Mouse (Mus musculus) retina, adult 2 months (tissue): Measurements from ENCODE around the gene Gpr107.

Experiments used
- DNase-seq: peaks from one replicate; pipeline ENCODE4 v3.0.0-alpha.2; 2012; ENCODE audit warnings: low read depth, low spot score

Gene Gpr107

GRCm38 (mm10) chr2:31127219-31127618 lies 24.9 kb upstream of the Gpr107 start:
- DNase-seq: no peak

GRCm38 (mm10) chr2:31127899-31128298 lies 24.2 kb upstream of the Gpr107 start:
- no peak for DNase-seq

- DNase-seq: no peak
Observed at GRCm38 (mm10) chr2:31129742-31130518, 22.2 kb upstream of the Gpr107 start.

- no peak for DNase-seq
Observed at GRCm38 (mm10) chr2:31130815-31131299, 21.3 kb upstream of the Gpr107 start.

DNA sequence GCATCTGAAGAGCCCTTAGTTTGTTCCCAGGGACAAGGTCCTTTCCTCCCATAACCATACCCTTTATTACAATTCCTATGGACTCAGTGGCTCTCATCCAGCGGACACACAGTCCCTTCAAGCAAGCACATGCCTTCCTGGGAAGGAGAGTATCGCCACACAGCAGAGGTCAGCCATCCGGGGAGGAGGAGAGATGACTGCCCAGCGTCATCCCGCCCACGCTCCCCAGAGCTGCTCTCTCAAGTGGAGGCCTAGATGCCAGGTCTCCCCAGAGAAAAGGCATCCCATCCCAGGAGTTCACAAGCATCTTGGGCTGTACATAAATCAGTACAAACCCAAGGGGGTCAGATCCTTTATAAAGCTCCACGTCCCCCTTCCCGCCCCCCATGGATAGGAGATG lies 19.4 kb upstream of the Gpr107 start:
- DNase-seq: no peak

DNA sequence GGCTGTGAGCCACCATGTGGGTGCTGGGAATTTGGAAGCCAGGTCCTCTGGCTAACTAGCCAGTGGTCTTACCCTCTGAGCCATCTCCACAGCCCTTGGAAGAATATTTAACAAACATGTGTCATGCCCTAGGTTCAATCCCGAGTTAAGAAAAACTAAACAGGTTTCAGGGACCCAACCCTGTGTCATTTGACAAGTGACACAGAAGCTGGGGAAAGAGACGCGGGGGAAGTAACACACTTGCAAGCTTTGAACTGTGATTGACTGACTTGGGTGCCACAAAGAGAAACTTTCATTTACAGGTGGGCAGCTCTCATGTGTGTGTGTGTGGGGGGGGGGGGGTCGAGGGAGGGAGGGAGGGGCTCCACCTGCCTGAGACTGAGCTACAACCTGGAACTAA lies 18.1 kb upstream of the Gpr107 start:
- no peak for DNase-seq

DNA sequence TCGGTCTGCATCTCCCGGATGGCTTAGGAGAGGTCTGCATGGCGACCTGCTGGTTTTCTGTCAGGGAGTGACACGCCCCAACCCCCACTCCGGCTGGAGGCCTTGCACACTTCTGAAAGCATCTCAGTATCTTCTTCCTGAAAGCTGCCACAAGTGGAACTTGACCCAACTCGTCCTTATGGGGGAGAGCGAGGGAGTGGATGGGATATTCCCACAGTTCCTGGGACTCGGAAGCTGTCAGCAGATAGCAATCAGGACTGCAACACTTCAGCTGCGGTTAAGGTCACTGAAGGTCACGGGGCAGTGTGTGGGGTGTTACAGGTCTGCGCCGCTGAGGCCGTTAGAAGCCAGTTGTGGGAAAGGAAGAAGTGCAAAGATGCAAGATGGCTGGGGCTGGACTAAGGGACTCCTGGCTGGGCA lies 16.6 kb upstream of the Gpr107 start:
- no peak for DNase-seq

GRCm38 (mm10) chr2:31136338-31136737 lies 15.8 kb upstream of the Gpr107 start:
- no peak for DNase-seq

GRCm38 (mm10) chr2:31137018-31137590 lies 15.0 kb upstream of the Gpr107 start:
- DNase-seq: no peak

DNA sequence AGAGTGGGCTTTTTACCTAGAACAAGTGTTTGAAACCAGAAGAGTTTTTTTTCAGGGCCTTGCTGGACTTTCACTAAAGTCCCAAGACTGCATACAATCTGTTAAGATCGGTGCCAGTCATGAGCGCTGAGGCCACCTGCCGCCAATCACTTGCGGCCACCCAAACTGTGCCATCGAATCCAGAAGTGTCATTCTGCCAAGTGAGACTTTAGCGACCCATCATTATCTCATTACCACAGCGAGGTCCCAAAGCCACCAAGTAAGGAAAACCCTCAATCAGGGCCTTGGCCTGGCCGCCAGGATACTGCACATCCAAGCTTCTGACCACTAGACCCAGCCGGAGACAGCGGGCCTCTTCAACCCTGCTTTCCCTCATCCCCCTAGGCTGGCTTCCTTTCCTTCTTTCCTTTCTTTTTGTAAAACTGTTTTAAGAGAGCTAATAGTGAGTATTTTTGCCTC lies 12.9 kb upstream of the Gpr107 start:
- no peak for DNase-seq

GRCm38 (mm10) chr2:31139991-31140771 lies 11.9 kb upstream of the Gpr107 start:
- DNase-seq: no peak

DNA sequence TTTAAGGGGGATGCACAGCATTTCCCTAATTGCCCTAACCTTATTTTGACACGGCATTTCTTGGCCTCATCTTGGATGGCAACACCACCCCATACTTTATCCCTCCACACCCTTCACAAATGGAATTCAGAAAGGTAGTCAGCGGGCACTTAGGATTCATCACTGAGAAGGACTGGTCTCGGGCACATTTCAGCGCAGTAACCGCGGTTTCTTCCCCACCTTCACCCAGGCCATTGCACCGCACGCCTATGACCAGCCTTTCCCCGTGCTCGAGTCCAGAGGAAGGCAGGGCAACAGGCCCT lies 11.4 kb upstream of the Gpr107 start:
- DNase-seq: no peak

- DNase-seq: no peak
Observed at GRCm38 (mm10) chr2:31141074-31141866, 10.8 kb upstream of the Gpr107 start.

GRCm38 (mm10) chr2:31141867-31142454 lies 10.2 kb upstream of the Gpr107 start, which contains the start of gene Fnbp1:
TSS of gene Fnbp1 (minus strand) at chr2:31142008.
- DNase-seq: peak; percentile 53

DNA sequence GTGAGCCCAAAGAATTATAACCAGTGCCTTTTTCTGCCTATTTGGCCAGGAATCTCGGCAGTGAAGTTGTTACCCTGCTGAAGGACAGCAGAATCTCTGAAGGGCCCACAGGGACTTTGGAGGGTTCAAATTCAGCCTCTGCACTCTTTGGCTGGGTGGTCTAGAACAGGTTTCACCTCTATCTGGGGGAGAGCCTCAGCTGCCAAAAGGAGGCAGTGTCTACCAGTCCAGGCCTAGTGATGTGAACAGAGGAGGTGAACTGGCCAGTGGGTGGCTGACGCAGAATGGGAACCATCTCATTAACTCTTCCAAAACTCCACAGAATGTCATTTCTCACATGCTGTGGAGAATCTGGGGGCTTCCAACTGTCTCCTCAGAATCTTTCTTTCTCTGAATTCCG lies 9.6 kb upstream of the Gpr107 start:
- no peak for DNase-seq

DNA sequence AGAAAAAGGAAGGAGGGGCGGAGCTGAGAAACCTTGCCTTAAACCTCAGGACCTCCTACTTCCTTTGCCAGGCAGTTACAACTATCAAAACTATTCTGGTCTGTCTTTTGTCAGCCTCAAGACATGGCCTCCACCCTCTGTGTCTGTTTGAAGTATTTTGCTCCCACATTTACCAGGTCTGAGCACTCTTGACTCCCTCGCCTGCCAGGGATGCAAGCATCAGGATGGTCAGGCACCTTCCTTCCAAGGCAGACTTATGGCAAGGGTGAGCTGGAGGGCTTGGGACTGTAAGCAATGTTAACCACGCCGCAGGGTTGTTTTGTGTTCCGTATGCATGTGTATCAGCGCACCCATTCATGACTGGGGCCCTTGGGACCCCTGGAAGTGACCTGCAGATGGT lies 8.8 kb upstream of the Gpr107 start:
- DNase-seq: no peak

DNA sequence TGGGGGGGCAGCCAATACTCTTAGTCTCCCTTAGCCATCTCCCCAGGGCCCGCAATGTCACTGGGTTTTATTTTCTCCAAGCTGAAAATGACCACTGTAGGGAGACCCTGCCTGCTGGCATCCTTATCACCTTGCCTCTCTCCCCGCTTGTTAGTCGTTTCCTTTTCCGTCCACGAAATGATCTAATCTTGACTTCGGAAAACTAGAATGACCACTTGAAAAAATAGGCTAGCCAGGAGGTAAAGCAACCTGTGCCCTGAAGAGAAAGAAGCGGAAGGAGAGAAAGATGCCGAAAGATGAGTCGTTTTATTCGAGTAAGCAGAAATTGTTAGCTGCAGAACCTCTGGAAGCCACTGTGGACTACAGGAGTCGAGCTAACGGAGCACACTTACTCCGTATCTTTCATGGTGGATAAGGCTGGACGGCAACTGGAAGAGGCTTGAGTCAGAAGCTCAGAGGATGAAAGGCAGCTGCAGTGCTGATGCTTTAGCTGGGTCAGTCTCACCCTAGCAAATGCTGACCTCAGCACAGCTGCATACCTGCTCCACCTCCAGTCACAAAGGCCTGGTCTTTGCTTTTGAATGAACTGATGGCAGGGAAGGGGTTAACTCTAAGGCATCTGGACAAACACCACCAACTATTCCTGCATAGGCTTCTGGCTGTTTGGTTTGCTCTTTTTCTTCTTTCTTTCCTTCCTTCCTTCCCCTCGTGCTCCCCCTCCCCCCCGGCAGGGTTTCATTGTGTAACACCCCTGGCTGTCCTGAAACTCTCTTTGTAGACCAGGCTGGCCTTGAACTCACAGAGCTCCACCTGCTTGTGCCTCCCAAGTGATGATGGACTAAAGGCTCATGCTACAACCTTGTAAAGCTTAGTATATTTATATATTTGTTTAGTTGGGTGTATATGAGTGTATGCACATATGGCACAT lies 8.1 kb upstream of the Gpr107 start:
- DNase-seq: no peak

DNA sequence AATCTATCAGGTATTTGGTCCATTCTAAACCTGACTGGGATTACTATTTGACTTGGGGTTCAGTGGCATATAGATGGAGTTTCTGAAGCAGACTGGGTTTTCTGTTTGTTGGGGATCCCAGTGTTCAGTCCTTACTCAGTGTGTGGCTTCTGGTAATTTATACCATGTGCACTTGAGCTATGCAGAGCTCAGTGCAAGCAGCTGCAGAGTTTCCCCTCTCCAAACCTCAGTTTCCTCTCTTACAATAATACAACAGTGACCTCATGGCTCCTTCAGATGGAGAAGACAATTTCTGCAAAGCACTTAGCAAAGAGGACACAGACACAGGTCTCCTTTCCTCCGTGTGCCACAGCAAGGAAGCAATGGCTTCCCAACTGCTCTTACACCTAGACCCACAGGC lies 7.2 kb upstream of the Gpr107 start:
- DNase-seq: no peak

- no peak for DNase-seq
Observed at GRCm38 (mm10) chr2:31147054-31147453, 5.1 kb upstream of the Gpr107 start.

GRCm38 (mm10) chr2:31150762-31151161 lies 1.4 kb upstream of the Gpr107 start:
- DNase-seq: no peak
